Mouse (Mus musculus) cortical plate, adult 2 months (tissue): Measurements from ENCODE around the gene 4930402F06Rik.

ENCODE experiments used
- CTCF ChIP-seq: fragments of 200-500 bp; IDR thresholded peaks from 2 replicates; pipeline ENCODE4 v1.5.1; 2011; ENCODE audit warnings: mild to moderate bottlenecking, control low read depth, low read length; ENCODE audit not compliant: insufficient read depth; ENCODE audit errors: extremely low read depth
- POLR2A ChIP-seq: fragments of 200-500 bp; IDR thresholded peaks from 2 replicates; pipeline ENCODE4 v1.6.1; 2011; ENCODE audit warnings: mild to moderate bottlenecking, low read length, control low read depth; ENCODE audit not compliant: insufficient read depth; ENCODE audit errors: extremely low read depth

- TF ChIP-seq CTCF: no peak
- no peak for TF ChIP-seq POLR2A
Measured at GRCm38 (mm10) chr2:35432472-35432871, 35.5 kb upstream of the 4930402F06Rik start.
